Mouse (Mus musculus): ENCODE data around the gene Pde4dip. TPM values are rescaled to one million over a fixed set of nuclear protein-coding genes. Genes with fewer than 3 reads are reported as not detected.
A peak's percentile ranks its signal among the peaks of the same experiment; 100 is the strongest.

Gene Pde4dip
- total RNA-seq, 4 experiments from 2014 or later = 195 to 235 (median 214) TPM

DNA sequence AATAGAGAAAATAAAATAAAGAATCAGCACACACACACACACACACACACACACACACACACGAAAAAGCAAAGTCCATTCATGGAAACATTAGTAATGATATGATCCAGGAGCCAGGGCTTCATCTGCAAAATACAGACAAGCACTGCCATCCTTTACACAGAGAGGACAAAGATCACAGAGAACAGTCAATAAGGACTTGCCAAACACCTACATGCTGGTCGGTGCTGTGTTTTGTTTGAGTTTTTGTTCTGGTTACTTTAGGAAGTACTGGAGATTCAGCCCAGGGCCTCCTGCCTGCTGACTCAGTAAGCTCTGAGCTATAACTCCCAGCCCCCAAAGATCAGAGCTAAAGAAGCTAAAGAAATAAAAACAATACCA is 43.7 kb downstream of the Pde4dip start:
- no peak for DNase-seq (ENCODE audit: low spot score in 2 of 2)

GRCm38 (mm10) chr3:97844163-97844820 is 44.2 kb downstream of the Pde4dip start:
- DNase-seq (ENCODE audit: low spot score in 2 of 2) = no peak

DNA sequence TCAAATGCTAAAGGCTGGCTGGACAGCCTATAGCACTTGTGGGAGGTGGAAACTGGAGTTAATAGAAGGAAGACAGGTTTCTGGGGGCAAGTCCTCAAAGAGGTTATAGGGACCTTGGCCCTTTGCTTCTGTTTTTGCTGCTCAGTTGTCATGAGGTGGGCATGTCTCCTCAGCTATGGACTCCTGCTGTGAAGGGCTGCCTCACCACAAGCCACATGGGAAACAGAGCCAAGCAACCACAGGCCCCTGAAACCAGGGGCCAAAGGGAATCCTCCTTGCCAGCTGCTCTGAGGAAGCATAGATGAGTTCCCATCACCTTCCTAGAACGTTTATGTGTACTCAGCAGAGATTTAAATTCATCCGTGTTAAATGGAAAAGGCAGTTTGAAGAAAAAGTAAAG is 45.9 kb downstream of the Pde4dip start:
- no peak for DNase-seq (ENCODE audit: low spot score in 2 of 2)

- DNase-seq (ENCODE audit: low spot score in 2 of 2) = no peak
Observed at GRCm38 (mm10) chr3:97840439-97840838, 48.1 kb downstream of the Pde4dip start.

GRCm38 (mm10) chr3:97835888-97836287 is 52.6 kb downstream of the Pde4dip start:
- DNase-seq (ENCODE audit: low spot score in 2 of 2) = no peak

- no peak for DNase-seq (ENCODE audit: low spot score in 2 of 2)
Observed at GRCm38 (mm10) chr3:97834625-97835024, 53.9 kb downstream of the Pde4dip start.

DNA sequence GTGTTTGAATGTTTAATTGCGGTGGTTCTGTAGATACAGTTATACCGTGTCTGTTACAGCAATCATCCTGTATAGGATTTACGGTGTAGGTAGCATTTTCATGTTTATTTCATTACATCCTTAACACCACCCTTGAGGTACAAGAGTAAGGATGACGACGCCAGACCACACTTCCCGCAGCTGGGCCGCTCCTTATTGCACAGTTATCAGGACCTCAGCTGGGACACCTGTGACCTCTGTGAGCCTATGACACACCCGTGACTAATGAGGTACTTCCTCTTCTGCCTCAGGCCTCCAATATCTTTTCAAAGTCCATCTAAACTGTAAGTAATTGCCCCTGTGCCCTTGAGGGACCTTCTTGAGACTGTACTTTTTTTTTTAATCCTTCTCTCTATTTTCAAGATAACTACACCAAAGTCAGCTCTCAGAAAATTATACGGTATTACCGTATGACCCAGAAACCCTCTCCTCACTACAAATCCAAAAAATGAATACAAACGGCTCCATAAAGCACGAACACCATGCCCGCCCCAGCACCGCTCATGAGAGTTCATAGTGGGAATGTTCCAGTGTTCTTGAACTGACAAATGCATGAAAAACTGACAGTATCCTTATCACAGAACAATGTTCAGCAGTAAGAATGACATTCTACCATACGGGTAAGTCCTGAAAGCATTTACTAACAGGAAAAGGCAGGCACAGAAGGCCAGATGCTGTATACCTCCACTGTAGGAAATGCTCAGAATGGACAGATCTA is 56.8 kb downstream of the Pde4dip start:
- DNase-seq (ENCODE audit: low spot score in 2 of 2) = no peak

- DNase-seq (ENCODE audit: low spot score in 2 of 2) = no peak
Observed at GRCm38 (mm10) chr3:97830622-97831021, 57.9 kb downstream of the Pde4dip start.

- no peak for DNase-seq (ENCODE audit: low spot score in 2 of 2)
Observed at GRCm38 (mm10) chr3:97830122-97830521, 58.4 kb downstream of the Pde4dip start.

DNA sequence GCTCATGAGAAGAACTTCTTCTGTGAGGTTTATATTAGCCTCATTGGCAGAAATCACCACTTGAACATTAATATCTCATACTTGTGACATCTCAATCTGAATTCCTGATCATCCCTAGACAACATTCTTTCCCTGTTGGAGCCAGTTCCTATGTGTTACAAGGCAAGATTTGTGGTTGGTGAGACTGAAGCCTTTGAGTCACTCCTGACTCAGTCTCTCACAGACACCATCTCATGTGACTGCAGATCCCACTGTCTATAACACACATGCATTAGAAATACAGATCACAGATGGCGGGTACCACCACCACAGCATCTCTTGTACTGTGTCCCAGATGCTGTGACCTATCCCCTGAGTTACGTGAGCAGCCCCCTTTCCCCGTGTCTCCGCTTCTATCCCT is 60.2 kb downstream of the Pde4dip start:
- DNase-seq (ENCODE audit: low spot score in 2 of 2) = no peak

- DNase-seq (ENCODE audit: low spot score in 2 of 2) = no peak
Observed at GRCm38 (mm10) chr3:97825246-97825645, 63.3 kb downstream of the Pde4dip start.

DNA sequence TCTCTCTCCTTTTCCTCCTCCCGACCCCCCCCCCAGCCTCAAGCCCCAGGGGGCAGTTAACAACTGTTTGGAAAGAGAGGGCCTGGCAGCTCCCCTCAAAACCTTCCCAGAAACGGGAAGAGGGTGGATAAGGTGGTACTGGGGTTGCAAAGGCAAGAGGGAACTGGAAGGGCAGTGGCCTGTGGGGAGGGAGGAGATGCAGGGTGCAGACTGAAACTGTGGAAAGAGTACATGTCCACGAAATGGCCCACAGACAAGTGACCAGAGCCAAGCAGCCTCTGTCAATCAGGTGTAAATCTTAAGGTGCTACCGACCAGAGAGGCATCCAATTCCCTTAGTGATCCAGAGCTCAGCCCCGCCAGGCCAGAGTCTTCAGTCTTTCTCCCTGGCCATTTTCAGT is 63.8 kb downstream of the Pde4dip start:
- no peak for DNase-seq (ENCODE audit: low spot score in 2 of 2)

DNA sequence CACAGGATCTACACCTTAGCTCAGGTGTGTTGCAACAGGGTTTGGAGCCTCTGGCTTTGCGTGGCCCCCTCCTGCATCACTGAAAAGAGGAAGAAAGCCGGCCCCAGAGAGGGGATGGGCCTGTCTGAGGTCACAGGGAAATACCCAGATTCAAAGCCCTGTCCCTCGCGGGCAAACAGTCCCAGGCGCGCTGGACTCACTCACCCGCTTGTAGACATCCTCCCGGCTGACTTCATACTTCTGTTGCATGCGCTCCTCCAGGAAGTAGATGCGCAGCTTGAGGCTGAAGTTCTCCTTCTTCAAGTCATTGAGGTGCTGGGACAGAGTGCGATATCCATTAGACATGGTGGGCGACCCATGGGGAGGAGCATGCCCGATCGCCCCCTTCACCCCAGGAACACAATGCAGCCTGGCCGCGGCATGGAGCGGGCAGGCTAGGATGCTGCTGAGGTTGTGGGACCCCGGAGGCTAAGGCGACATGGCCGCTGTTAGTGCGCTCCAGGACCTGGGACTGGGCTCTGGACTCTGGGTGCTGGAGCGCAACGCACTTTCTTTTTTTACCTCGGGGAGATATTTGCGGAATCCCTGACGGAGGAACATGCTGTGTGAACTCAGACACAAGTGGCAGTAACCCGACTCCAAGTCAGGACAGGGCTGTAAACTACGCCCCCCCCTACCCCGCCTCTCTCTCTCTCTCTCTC is 64.3 kb downstream of the Pde4dip start:
- no peak for DNase-seq (ENCODE audit: low spot score in 2 of 2)

DNA sequence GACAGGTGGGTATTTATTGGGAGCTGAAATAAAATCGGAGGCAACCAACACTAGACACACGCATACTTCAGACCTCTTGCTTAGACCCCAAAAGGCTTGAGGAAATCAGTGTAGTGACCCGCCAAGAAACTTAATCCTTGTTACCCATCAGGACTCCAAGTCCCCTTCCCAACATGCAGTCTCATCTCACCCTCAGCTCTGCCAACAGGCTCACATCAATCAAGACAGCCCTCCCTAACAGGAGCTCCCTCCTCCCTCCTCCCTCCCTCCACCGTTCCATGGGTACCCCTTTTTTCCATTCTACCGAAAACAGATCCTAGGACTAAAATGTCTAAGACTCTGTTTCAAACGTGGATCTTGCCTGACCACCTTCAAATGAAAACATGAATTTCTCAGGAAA is 65.1 kb downstream of the Pde4dip start:
- DNase-seq (ENCODE audit: low spot score in 2 of 2) = no peak

DNA sequence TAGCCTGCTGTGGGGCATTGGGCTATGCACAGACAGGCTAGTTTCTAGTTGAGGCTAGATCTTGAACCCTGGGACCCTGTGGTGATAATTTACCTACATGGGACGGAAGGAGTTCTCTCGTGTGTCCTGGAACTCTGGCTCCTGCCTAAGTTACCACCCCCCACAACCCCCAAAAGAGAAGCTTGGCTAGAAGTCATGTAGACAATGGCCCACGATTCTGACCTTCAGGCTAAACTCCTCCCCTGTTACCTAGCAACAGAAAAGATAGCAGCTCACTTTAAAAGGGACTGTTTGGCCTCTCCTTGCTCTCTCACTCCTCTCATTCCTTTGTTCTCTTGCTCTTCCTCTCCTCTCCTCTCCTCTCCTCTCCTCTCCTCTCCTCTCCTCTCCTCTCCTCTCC is 69.5 kb downstream of the Pde4dip start:
- no peak for DNase-seq (ENCODE audit: low spot score in 2 of 2)

DNA sequence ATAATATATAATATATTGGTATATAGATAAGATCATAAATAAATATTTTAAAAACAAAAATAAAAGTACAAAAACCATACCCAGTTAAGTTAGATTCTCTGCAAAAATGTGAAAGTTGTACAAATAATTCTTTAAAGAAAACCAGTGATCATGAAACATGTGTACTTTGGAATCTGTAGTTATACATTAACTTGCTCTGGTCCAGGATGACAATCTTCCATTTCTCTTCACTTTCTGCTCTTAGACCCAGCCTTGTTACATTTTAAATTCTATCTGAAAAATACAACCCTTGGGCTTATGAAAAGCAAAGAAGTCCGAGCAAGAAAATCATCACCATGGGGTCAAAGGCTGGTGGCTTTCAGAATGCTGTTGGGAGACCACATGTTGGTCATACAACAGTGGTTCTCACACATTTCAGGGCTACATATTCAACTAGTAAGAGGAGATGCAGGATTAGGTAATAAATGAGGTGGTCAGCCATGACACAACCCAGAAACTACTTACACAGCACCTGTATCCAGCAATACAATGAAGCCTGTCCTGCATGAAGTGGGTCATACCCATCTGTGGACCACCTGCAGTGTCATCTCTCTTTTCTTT is 70.0 kb downstream of the Pde4dip start:
- DNase-seq (ENCODE audit: low spot score in 2 of 2) = no peak

DNA sequence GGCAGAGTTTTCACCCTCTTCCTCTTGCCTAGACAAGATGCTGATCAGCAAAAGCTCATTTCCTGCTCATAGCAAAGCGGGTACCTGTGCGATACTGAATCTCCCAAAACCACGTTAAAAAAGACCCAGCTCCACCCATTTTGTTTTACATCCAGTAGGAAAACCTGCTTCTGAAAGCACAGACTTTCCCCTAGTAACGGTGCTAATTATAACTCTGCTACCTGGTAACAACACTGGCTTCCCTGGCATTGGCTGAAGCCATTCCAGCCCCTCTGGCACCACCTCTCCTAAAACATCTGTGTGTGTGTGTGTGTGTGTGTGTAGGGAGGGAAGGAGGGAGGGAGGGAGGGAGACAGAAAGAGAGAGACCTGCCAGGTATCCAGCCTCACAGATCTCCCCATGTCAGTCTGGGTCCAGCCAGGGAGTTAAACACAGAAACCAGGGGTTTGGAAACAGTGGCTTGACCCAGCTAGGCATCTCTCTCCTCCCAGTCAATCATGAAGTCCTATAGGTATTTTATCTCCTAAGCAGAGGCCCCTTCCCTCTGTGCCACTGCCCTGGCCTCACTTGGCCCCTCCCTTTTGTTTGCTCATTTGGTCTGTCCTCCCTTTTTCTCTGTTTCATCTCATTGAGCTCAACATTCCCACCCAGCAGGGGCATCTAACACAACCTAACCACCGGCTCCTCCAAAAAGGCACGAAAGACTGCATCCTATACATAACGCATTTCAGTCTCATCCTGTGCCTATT is 76.7 kb downstream of the Pde4dip start:
- peak; percentile 29 to 55 for DNase-seq (ENCODE audit: low spot score in 2 of 2)

DNA sequence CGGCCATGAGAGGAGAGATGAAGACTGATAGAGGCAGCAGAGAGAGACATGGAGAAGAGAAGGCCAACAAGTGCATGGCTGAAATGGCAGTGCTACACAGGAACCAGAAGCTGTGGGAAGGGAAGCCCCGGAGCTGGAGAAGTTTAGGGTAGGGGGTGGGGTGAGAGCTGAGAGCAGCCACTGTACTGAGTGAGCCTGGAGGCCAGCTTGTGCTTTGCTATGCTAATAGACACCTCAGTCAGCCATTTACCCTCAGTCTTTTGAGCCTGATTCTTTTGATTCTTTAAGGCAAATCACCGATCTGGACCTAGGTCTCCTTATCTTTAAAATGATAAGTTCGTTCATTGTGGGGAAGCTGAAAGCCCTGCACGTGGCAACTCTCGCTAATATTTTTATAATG is 77.3 kb downstream of the Pde4dip start:
- no peak for DNase-seq (ENCODE audit: low spot score in 2 of 2)

- no peak for DNase-seq (ENCODE audit: low spot score in 2 of 2)
Observed at GRCm38 (mm10) chr3:97810334-97810733, 78.2 kb downstream of the Pde4dip start.

- no peak for DNase-seq (ENCODE audit: low spot score in 2 of 2)
Observed at GRCm38 (mm10) chr3:97805559-97805958, 82.9 kb downstream of the Pde4dip start.

- DNase-seq (ENCODE audit: low spot score in 2 of 2) = no peak
Observed at GRCm38 (mm10) chr3:97803675-97804074, 84.8 kb downstream of the Pde4dip start.

All from layer of hippocampus, adult 8-10 months (tissue).